Mouse (Mus musculus): ENCODE measurements around the gene Palm2. TPM values are rescaled to one million over a fixed set of nuclear protein-coding genes. Genes with fewer than 3 reads are reported as not detected.

The Palm2 gene
- polyA plus RNA-seq, 1 experiment from 2014 or later: 2.5 TPM

GRCm38 (mm10) chr4:57434705-57435360 lies 786 bp downstream of the Palm2 start:
- Histone ChIP-seq H3K9ac (ENCODE audit: low read length) (peak overlapping the region; percentile 64; the same call in 1 of the 2 replicates), H3K4me3 (ENCODE audit: low read depth, low read length) (peak overlapping the region; percentile 64), H3K4me2 (peak overlapping the region; percentile 99), H3K36me3 (ENCODE audit: control insufficient read depth, insufficient read depth, low read length) (no peaks in the 10 kb centered on the region), H3K27ac (ENCODE audit: low read depth, low read length) (no peak overlapping the region), H3K9me3 (ENCODE audit: control insufficient read depth, low read length) (no peaks in the 10 kb centered on the region), H3K27me3 (ENCODE audit: control insufficient read depth, insufficient read depth, low read length) (peaks cover 20% of the 10 kb centered on the region), H3K4me1 (ENCODE audit: control insufficient read depth, insufficient read depth, low read length) (no peaks in the 10 kb centered on the region)
- 26% methylated on average over 19 of the region's 19 CpGs for WGBS
- ATAC-seq (ENCODE audit: low FRiP score): peak; percentile 39
- DNase-seq (ENCODE audit: low spot score, missing footprints): peak; percentile 89

GRCm38 (mm10) chr4:57436286-57436685 lies 2.2 kb downstream of the Palm2 start:
- no peak for DNase-seq (ENCODE audit: low spot score, missing footprints)

GRCm38 (mm10) chr4:57446082-57446481 lies 12.0 kb downstream of the Palm2 start:
- no peak overlapping the region for H3K4me2 ChIP-seq
- H3K27me3 ChIP-seq (ENCODE audit: control insufficient read depth, insufficient read depth, low read length): no peaks in the 10 kb centered on the region
- H3K4me3 ChIP-seq (ENCODE audit: low read depth, low read length): no peak overlapping the region
- no peaks in the 10 kb centered on the region for H3K4me1 ChIP-seq (ENCODE audit: control insufficient read depth, insufficient read depth, low read length)
- no peaks in the 10 kb centered on the region for H3K9me3 ChIP-seq (ENCODE audit: control insufficient read depth, low read length)
- no peak overlapping the region for H3K27ac ChIP-seq (ENCODE audit: low read depth, low read length)
- no peaks in the 10 kb centered on the region for H3K36me3 ChIP-seq (ENCODE audit: control insufficient read depth, insufficient read depth, low read length)
- no peak for ATAC-seq (ENCODE audit: low FRiP score)
- 76% methylated on average over 2 of the region's 2 CpGs for WGBS
- DNase-seq (ENCODE audit: low spot score, missing footprints): no peak
- no peak overlapping the region for H3K9ac ChIP-seq (ENCODE audit: low read length)

More at GRCm38 (mm10) chr4:57436286-57436685, 2.2 kb downstream of the Palm2 start:
- no peaks in the 10 kb centered on the region for H3K4me1 ChIP-seq (ENCODE audit: control insufficient read depth, insufficient read depth, low read length)
- no peak for ATAC-seq (ENCODE audit: low FRiP score)
- no peak overlapping the region for H3K4me2 ChIP-seq
- H3K9me3 ChIP-seq (ENCODE audit: control insufficient read depth, low read length): no peaks in the 10 kb centered on the region
- H3K36me3 ChIP-seq (ENCODE audit: control insufficient read depth, insufficient read depth, low read length): no peaks in the 10 kb centered on the region
- peaks cover 20% of the 10 kb centered on the region for H3K27me3 ChIP-seq (ENCODE audit: control insufficient read depth, insufficient read depth, low read length)
- H3K9ac ChIP-seq (ENCODE audit: low read length): no peak overlapping the region
- WGBS: 58% methylated on average over 4 of the region's 4 CpGs
- no peak overlapping the region for H3K4me3 ChIP-seq (ENCODE audit: low read depth, low read length)
- H3K27ac ChIP-seq (ENCODE audit: low read depth, low read length): no peak overlapping the region

GRCm38 (mm10) chr4:57446854-57447444 lies 12.9 kb downstream of the Palm2 start:
- Histone ChIP-seq H3K36me3 (ENCODE audit: control insufficient read depth, insufficient read depth, low read length) (no peaks in the 10 kb centered on the region), H3K4me2 (no peak overlapping the region), H3K9me3 (ENCODE audit: control insufficient read depth, low read length) (no peaks in the 10 kb centered on the region), H3K27me3 (ENCODE audit: control insufficient read depth, insufficient read depth, low read length) (no peaks in the 10 kb centered on the region), H3K4me3 (ENCODE audit: low read depth, low read length) (no peak overlapping the region), H3K27ac (ENCODE audit: low read depth, low read length) (no peak overlapping the region), H3K4me1 (ENCODE audit: control insufficient read depth, insufficient read depth, low read length) (no peaks in the 10 kb centered on the region), H3K9ac (ENCODE audit: low read length) (no peak overlapping the region)
- ATAC-seq (ENCODE audit: low FRiP score): no peak
- 71% methylated on average over 4 of the region's 4 CpGs for WGBS
- DNase-seq (ENCODE audit: low spot score, missing footprints): no peak

GRCm38 (mm10) chr4:57451896-57452295 lies 17.8 kb downstream of the Palm2 start:
- Histone ChIP-seq H3K4me3 (ENCODE audit: low read depth, low read length) (no peak overlapping the region), H3K4me2 (no peak overlapping the region), H3K36me3 (ENCODE audit: control insufficient read depth, insufficient read depth, low read length) (no peaks in the 10 kb centered on the region), H3K4me1 (ENCODE audit: control insufficient read depth, insufficient read depth, low read length) (no peaks in the 10 kb centered on the region), H3K27ac (ENCODE audit: low read depth, low read length) (no peak overlapping the region), H3K9ac (ENCODE audit: low read length) (no peak overlapping the region), H3K9me3 (ENCODE audit: control insufficient read depth, low read length) (no peaks in the 10 kb centered on the region), H3K27me3 (ENCODE audit: control insufficient read depth, insufficient read depth, low read length) (no peaks in the 10 kb centered on the region)
- DNase-seq (ENCODE audit: low spot score, missing footprints) (peak; percentile 90), ATAC-seq (ENCODE audit: low FRiP score) (peak; percentile 40; the same call in 1 of the 2 replicates)
- WGBS: 30% methylated on average over 3 of the region's 3 CpGs

GRCm38 (mm10) chr4:57452661-57453060 lies 18.6 kb downstream of the Palm2 start:
- H3K9ac ChIP-seq (ENCODE audit: low read length): no peak overlapping the region
- H3K4me1 ChIP-seq (ENCODE audit: control insufficient read depth, insufficient read depth, low read length): no peaks in the 10 kb centered on the region
- no peak overlapping the region for H3K27ac ChIP-seq (ENCODE audit: low read depth, low read length)
- H3K36me3 ChIP-seq (ENCODE audit: control insufficient read depth, insufficient read depth, low read length): no peaks in the 10 kb centered on the region
- H3K27me3 ChIP-seq (ENCODE audit: control insufficient read depth, insufficient read depth, low read length): no peaks in the 10 kb centered on the region
- DNase-seq (ENCODE audit: low spot score, missing footprints) (no peak), ATAC-seq (ENCODE audit: low FRiP score) (no peak)
- WGBS: 96% methylated on average over 5 of the region's 5 CpGs
- H3K4me3 ChIP-seq (ENCODE audit: low read depth, low read length): no peak overlapping the region
- no peaks in the 10 kb centered on the region for H3K9me3 ChIP-seq (ENCODE audit: control insufficient read depth, low read length)
- no peak overlapping the region for H3K4me2 ChIP-seq

GRCm38 (mm10) chr4:57462378-57462777 lies 28.3 kb downstream of the Palm2 start:
- no peaks in the 10 kb centered on the region for H3K36me3 ChIP-seq (ENCODE audit: control insufficient read depth, insufficient read depth, low read length)
- no peak overlapping the region for H3K27ac ChIP-seq (ENCODE audit: low read depth, low read length)
- H3K4me1 ChIP-seq (ENCODE audit: control insufficient read depth, insufficient read depth, low read length): no peaks in the 10 kb centered on the region
- DNase-seq (ENCODE audit: low spot score, missing footprints) (no peak), ATAC-seq (ENCODE audit: low FRiP score) (no peak)
- H3K9ac ChIP-seq (ENCODE audit: low read length): no peak overlapping the region
- WGBS: 58% methylated on average over 2 of the region's 3 CpGs
- no peaks in the 10 kb centered on the region for H3K27me3 ChIP-seq (ENCODE audit: control insufficient read depth, insufficient read depth, low read length)
- no peak overlapping the region for H3K4me2 ChIP-seq
- no peaks in the 10 kb centered on the region for H3K9me3 ChIP-seq (ENCODE audit: control insufficient read depth, low read length)
- H3K4me3 ChIP-seq (ENCODE audit: low read depth, low read length): no peak overlapping the region

GRCm38 (mm10) chr4:57482435-57482834 lies 48.4 kb downstream of the Palm2 start:
- no peak overlapping the region for H3K4me3 ChIP-seq (ENCODE audit: low read depth, low read length)
- H3K9ac ChIP-seq (ENCODE audit: low read length): no peak overlapping the region
- WGBS: 85% methylated on average over 7 of the region's 7 CpGs
- DNase-seq (ENCODE audit: low spot score, missing footprints) (peak; percentile 47), ATAC-seq (ENCODE audit: low FRiP score) (no peak)
- H3K9me3 ChIP-seq (ENCODE audit: control insufficient read depth, low read length): no peaks in the 10 kb centered on the region
- no peaks in the 10 kb centered on the region for H3K36me3 ChIP-seq (ENCODE audit: control insufficient read depth, insufficient read depth, low read length)
- H3K27me3 ChIP-seq (ENCODE audit: control insufficient read depth, insufficient read depth, low read length): no peaks in the 10 kb centered on the region
- H3K4me2 ChIP-seq: no peak overlapping the region
- H3K27ac ChIP-seq (ENCODE audit: low read depth, low read length): no peak overlapping the region
- no peaks in the 10 kb centered on the region for H3K4me1 ChIP-seq (ENCODE audit: control insufficient read depth, insufficient read depth, low read length)

- no peaks in the 10 kb centered on the region for H3K36me3 ChIP-seq (ENCODE audit: control insufficient read depth, insufficient read depth, low read length)
- H3K9ac ChIP-seq (ENCODE audit: low read length): no peak overlapping the region
- H3K4me2 ChIP-seq: no peak overlapping the region
- ATAC-seq (ENCODE audit: low FRiP score) (no peak), DNase-seq (ENCODE audit: low spot score, missing footprints) (peak; percentile 17)
- WGBS: 87% methylated on average over 3 of the region's 3 CpGs
- H3K27ac ChIP-seq (ENCODE audit: low read depth, low read length): no peak overlapping the region
- H3K27me3 ChIP-seq (ENCODE audit: control insufficient read depth, insufficient read depth, low read length): no peaks in the 10 kb centered on the region
- no peaks in the 10 kb centered on the region for H3K4me1 ChIP-seq (ENCODE audit: control insufficient read depth, insufficient read depth, low read length)
- no peaks in the 10 kb centered on the region for H3K9me3 ChIP-seq (ENCODE audit: control insufficient read depth, low read length)
- no peak overlapping the region for H3K4me3 ChIP-seq (ENCODE audit: low read depth, low read length)
These were observed 52.3 kb downstream of the Palm2 start for GRCm38 (mm10) chr4:57486392-57486791.

All from midbrain, embryonic 11.5 days (tissue).